Mouse (Mus musculus) thymus, adult 2 months (tissue): ENCODE measurements around the gene Adgrf5.

Experiments
- CTCF ChIP-seq: fragments of 200-500 bp; IDR thresholded peaks from 2 replicates; pipeline ENCODE4 v1.5.1; 2012; ENCODE audit warnings: mild to moderate bottlenecking, control low read depth, low read length, moderate library complexity, borderline replicate concordance; ENCODE audit not compliant: control insufficient read depth, poor library complexity, insufficient read depth; ENCODE audit errors: extremely low read depth
- POLR2A ChIP-seq: fragments of 200-500 bp; IDR thresholded peaks from 2 replicates; pipeline ENCODE4 v1.6.1; 2012; ENCODE audit warnings: mild to moderate bottlenecking, low read length, control low read depth, moderate library complexity; ENCODE audit not compliant: control insufficient read depth, poor library complexity, insufficient read depth; ENCODE audit errors: extremely low read depth

DNA sequence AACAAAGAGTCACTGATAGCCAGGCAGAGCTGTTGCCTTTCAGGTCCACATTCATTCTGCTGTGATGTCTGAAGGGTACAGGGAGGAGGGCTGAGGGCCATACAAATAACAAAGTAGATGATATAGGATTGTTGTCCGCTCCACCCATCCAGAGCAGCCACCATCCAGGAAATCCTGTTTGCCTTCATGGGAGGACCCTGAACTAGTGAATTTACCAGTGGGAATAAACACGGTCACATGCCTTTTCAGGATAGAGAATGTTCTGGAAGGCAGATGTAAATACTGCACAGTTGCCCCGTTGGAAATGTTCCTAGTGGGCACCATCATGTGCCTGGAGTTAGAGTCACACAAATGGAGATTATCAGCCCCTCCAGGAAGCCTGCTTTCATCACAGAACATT, 60.1 kb downstream of the Adgrf5 start:
- no peak for TF ChIP-seq POLR2A
- no peak for TF ChIP-seq CTCF
